Mouse (Mus musculus): Measurements from ENCODE around the gene Iqcd. TPM values are rescaled to one million over a fixed set of nuclear protein-coding genes. Genes with fewer than 3 reads are reported as not detected.
A peak's percentile ranks its signal among the peaks of the same experiment; 100 is the strongest.

The Iqcd gene
- polyA plus RNA-seq, 1 experiment from 2014 or later: 1.1 TPM

- Histone ChIP-seq H3K27me3 (ENCODE audit: control insufficient read depth, insufficient read depth, low read length) (no peaks in the 10 kb centered on the region), H3K4me1 (replicated peaks; ENCODE audit: control insufficient read depth, insufficient read depth, low read length) (peaks cover 4% of the 10 kb centered on the region; the same call in 1 of the 2 replicates), H3K4me3 (ENCODE audit: low read depth, low read length) (peak within 1 kb of the TSS; percentile 70), H3K27ac (ENCODE audit: low read depth, low read length) (peak within 1 kb of the TSS; percentile 71; the same call in 1 of the 2 replicates), H3K36me3 (ENCODE audit: control insufficient read depth, insufficient read depth, low read length) (peaks cover 8% of the 10 kb centered on the region), H3K9ac (ENCODE audit: low read length) (peak within 1 kb of the TSS; percentile 67), H3K9me3 (ENCODE audit: control insufficient read depth, low read length) (peaks cover 5% of the 10 kb centered on the region), H3K4me2 (ENCODE audit: low read depth, low read length, severe bottlenecking) (peak within 1 kb of the TSS; percentile 65)
- ATAC-seq (replicated peaks; ENCODE audit: low FRiP score): peak; percentile 88
- 0% methylated on average over 22 of the region's 22 CpGs for WGBS
- peak; percentile 97 for DNase-seq (ENCODE audit: low spot score)
Observed at GRCm38 (mm10) chr5:120612442-120612821, 23.6 kb downstream of the Iqcd start, which contains the start of the genes Rita1 and Ddx54. Gene Rita1, minus strand, starts transcription at chr5:120612589. Gene Ddx54, plus strand, starts transcription at chr5:120612739.

- peak overlapping the region; percentile 70 for H3K4me3 ChIP-seq (ENCODE audit: low read depth, low read length)
Observed at GRCm38 (mm10) chr5:120612822-120613604, 24.2 kb downstream of the Iqcd start.

GRCm38 (mm10) chr5:120615903-120616302, 27.1 kb downstream of the Iqcd start:
- ATAC-seq (replicated peaks; ENCODE audit: low FRiP score) (no peak), DNase-seq (ENCODE audit: low spot score) (no peak)
- H3K27ac ChIP-seq (ENCODE audit: low read depth, low read length): no peak overlapping the region
- H3K4me2 ChIP-seq (ENCODE audit: low read depth, low read length, severe bottlenecking): no peak overlapping the region
- H3K9me3 ChIP-seq (ENCODE audit: control insufficient read depth, low read length): peaks cover 5% of the 10 kb centered on the region
- H3K4me3 ChIP-seq (ENCODE audit: low read depth, low read length): no peak overlapping the region
- peaks cover 4% of the 10 kb centered on the region for H3K4me1 ChIP-seq (replicated peaks; ENCODE audit: control insufficient read depth, insufficient read depth, low read length)
- H3K9ac ChIP-seq (ENCODE audit: low read length): no peak overlapping the region
- H3K27me3 ChIP-seq (ENCODE audit: control insufficient read depth, insufficient read depth, low read length): no peaks in the 10 kb centered on the region
- H3K36me3 ChIP-seq (ENCODE audit: control insufficient read depth, insufficient read depth, low read length): peaks cover 8% of the 10 kb centered on the region
- WGBS: 97% methylated on average over 4 of the region's 4 CpGs

More at GRCm38 (mm10) chr5:120612822-120613604, 24.2 kb downstream of the Iqcd start:
- Histone ChIP-seq H3K9me3 (ENCODE audit: control insufficient read depth, low read length) (peaks cover 5% of the 10 kb centered on the region), H3K36me3 (ENCODE audit: control insufficient read depth, insufficient read depth, low read length) (peaks cover 8% of the 10 kb centered on the region), H3K4me2 (ENCODE audit: low read depth, low read length, severe bottlenecking) (peak overlapping the region; percentile 65), H3K4me1 (replicated peaks; ENCODE audit: control insufficient read depth, insufficient read depth, low read length) (peaks cover 4% of the 10 kb centered on the region; the same call in 1 of the 2 replicates), H3K27ac (ENCODE audit: low read depth, low read length) (peak overlapping the region; percentile 71; the same call in 1 of the 2 replicates), H3K27me3 (ENCODE audit: control insufficient read depth, insufficient read depth, low read length) (no peaks in the 10 kb centered on the region), H3K9ac (ENCODE audit: low read length) (peak overlapping the region; percentile 67)
- peak; percentile 93 for ATAC-seq (replicated peaks; ENCODE audit: low FRiP score)
- under 1% methylated on average over 69 of the region's 69 CpGs for WGBS
- DNase-seq (ENCODE audit: low spot score): peak; percentile 100

- Histone ChIP-seq H3K9ac (ENCODE audit: low read length) (no peak overlapping the region), H3K36me3 (ENCODE audit: control insufficient read depth, insufficient read depth, low read length) (peaks cover 10% of the 10 kb centered on the region), H3K9me3 (ENCODE audit: control insufficient read depth, low read length) (peaks cover 5% of the 10 kb centered on the region), H3K4me3 (ENCODE audit: low read depth, low read length) (no peak overlapping the region), H3K4me1 (replicated peaks; ENCODE audit: control insufficient read depth, insufficient read depth, low read length) (no peaks in the 10 kb centered on the region; the same call in 1 of the 2 replicates), H3K27me3 (ENCODE audit: control insufficient read depth, insufficient read depth, low read length) (no peaks in the 10 kb centered on the region), H3K4me2 (ENCODE audit: low read depth, low read length, severe bottlenecking) (no peak overlapping the region), H3K27ac (ENCODE audit: low read depth, low read length) (no peak overlapping the region)
- DNase-seq (ENCODE audit: low spot score) (no peak), ATAC-seq (replicated peaks; ENCODE audit: low FRiP score) (no peak)
- whole genome bisulfite sequencing: 89% methylated on average over 12 of the region's 12 CpGs
Observed at GRCm38 (mm10) chr5:120618778-120619177, 30.0 kb downstream of the Iqcd start.

GRCm38 (mm10) chr5:120619201-120619600, 30.4 kb downstream of the Iqcd start:
- no peak overlapping the region for H3K4me3 ChIP-seq (ENCODE audit: low read depth, low read length)
- WGBS: 15% methylated on average over 5 of the region's 5 CpGs
- H3K27ac ChIP-seq (ENCODE audit: low read depth, low read length): no peak overlapping the region
- H3K4me1 ChIP-seq (replicated peaks; ENCODE audit: control insufficient read depth, insufficient read depth, low read length): no peaks in the 10 kb centered on the region; the same call in 1 of the 2 replicates
- H3K9me3 ChIP-seq (ENCODE audit: control insufficient read depth, low read length): peaks cover 5% of the 10 kb centered on the region
- no peak overlapping the region for H3K4me2 ChIP-seq (ENCODE audit: low read depth, low read length, severe bottlenecking)
- H3K27me3 ChIP-seq (ENCODE audit: control insufficient read depth, insufficient read depth, low read length): no peaks in the 10 kb centered on the region
- ATAC-seq (replicated peaks; ENCODE audit: low FRiP score) (no peak), DNase-seq (ENCODE audit: low spot score) (peak; percentile 79)
- H3K9ac ChIP-seq (ENCODE audit: low read length): no peak overlapping the region
- H3K36me3 ChIP-seq (ENCODE audit: control insufficient read depth, insufficient read depth, low read length): peaks cover 10% of the 10 kb centered on the region

- DNase-seq (ENCODE audit: low spot score): peak; percentile 88
- ATAC-seq (replicated peaks; ENCODE audit: low FRiP score): 0 out of 2 replicates have a peak, but pooled peaks have one; percentile 45
- WGBS: 71% methylated on average over 17 of the region's 18 CpGs
Observed at GRCm38 (mm10) chr5:120620375-120621077, 31.7 kb downstream of the Iqcd start.

GRCm38 (mm10) chr5:120621078-120621765, 32.4 kb downstream of the Iqcd start:
- Histone ChIP-seq H3K4me1 (replicated peaks; ENCODE audit: control insufficient read depth, insufficient read depth, low read length) (no peaks in the 10 kb centered on the region; the same call in 1 of the 2 replicates), H3K27ac (ENCODE audit: low read depth, low read length) (no peak overlapping the region), H3K4me2 (ENCODE audit: low read depth, low read length, severe bottlenecking) (no peak overlapping the region), H3K27me3 (ENCODE audit: control insufficient read depth, insufficient read depth, low read length) (no peaks in the 10 kb centered on the region), H3K36me3 (ENCODE audit: control insufficient read depth, insufficient read depth, low read length) (peaks cover 9% of the 10 kb centered on the region), H3K4me3 (ENCODE audit: low read depth, low read length) (no peak overlapping the region), H3K9me3 (ENCODE audit: control insufficient read depth, low read length) (no peaks in the 10 kb centered on the region), H3K9ac (ENCODE audit: low read length) (no peak overlapping the region)
- no peak for DNase-seq (ENCODE audit: low spot score)
- ATAC-seq (replicated peaks; ENCODE audit: low FRiP score): no peak
- 95% methylated on average over 23 of the region's 23 CpGs for WGBS

More at GRCm38 (mm10) chr5:120620375-120621077, 31.7 kb downstream of the Iqcd start:
- H3K9me3 ChIP-seq (ENCODE audit: control insufficient read depth, low read length): peaks cover 5% of the 10 kb centered on the region
- no peak overlapping the region for H3K27ac ChIP-seq (ENCODE audit: low read depth, low read length)
- H3K27me3 ChIP-seq (ENCODE audit: control insufficient read depth, insufficient read depth, low read length): no peaks in the 10 kb centered on the region
- peaks cover 13% of the 10 kb centered on the region for H3K36me3 ChIP-seq (ENCODE audit: control insufficient read depth, insufficient read depth, low read length)
- H3K4me3 ChIP-seq (ENCODE audit: low read depth, low read length): no peak overlapping the region
- H3K9ac ChIP-seq (ENCODE audit: low read length): no peak overlapping the region
- no peaks in the 10 kb centered on the region; the same call in 1 of the 2 replicates for H3K4me1 ChIP-seq (replicated peaks; ENCODE audit: control insufficient read depth, insufficient read depth, low read length)
- no peak overlapping the region for H3K4me2 ChIP-seq (ENCODE audit: low read depth, low read length, severe bottlenecking)

GRCm38 (mm10) chr5:120621846-120622197, 33.0 kb downstream of the Iqcd start:
- Histone ChIP-seq H3K36me3 (ENCODE audit: control insufficient read depth, insufficient read depth, low read length) (peaks cover 9% of the 10 kb centered on the region), H3K9me3 (ENCODE audit: control insufficient read depth, low read length) (no peaks in the 10 kb centered on the region), H3K27me3 (ENCODE audit: control insufficient read depth, insufficient read depth, low read length) (no peaks in the 10 kb centered on the region), H3K9ac (ENCODE audit: low read length) (no peak overlapping the region), H3K4me1 (replicated peaks; ENCODE audit: control insufficient read depth, insufficient read depth, low read length) (no peaks in the 10 kb centered on the region; the same call in 1 of the 2 replicates), H3K4me3 (ENCODE audit: low read depth, low read length) (no peak overlapping the region), H3K27ac (ENCODE audit: low read depth, low read length) (no peak overlapping the region), H3K4me2 (ENCODE audit: low read depth, low read length, severe bottlenecking) (no peak overlapping the region)
- DNase-seq (ENCODE audit: low spot score): no peak
- no peak for ATAC-seq (replicated peaks; ENCODE audit: low FRiP score)
- WGBS: 93% methylated on average over 10 of the region's 10 CpGs

All from forebrain, embryonic 11.5 days (tissue).